Mouse (Mus musculus): ENCODE measurements around the gene Ddah1. TPM values are rescaled to one million over a fixed set of nuclear protein-coding genes. Genes with fewer than 3 reads are reported as not detected.

Gene Ddah1
- polyA plus RNA-seq, 1 experiment from 2014 or later, result 22.4 TPM

DNA sequence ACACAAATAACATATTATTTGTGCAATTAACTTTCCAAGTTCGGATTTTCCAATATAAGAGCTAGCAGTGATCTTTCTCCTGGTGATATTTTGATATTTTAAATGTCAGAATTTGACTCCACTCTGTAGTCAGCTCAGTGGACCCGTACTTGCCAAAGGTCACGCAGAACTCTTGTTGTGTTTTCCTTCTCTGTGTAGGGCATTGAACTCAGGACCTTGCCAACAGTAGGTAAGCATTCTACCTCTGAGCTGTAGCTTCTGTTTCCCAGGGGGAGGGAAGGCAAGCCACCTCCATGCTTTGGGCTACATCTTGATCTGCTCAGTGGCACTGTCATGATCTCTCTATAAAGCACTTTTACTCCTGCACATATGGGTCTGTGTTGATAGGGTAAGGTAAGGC lies 2.1 kb downstream of the Ddah1 start:
- H3K4me3 ChIP-seq (ENCODE audit: low read length), result no peak overlapping the region
- H3K4me2 ChIP-seq (ENCODE audit: low read depth, low read length), result no peak overlapping the region
- H3K27me3 ChIP-seq (ENCODE audit: control insufficient read depth, insufficient read depth, low read depth, low read length), result peaks cover 2% of the 10 kb centered on the region; the same call in 1 of the 2 replicates
- no peaks in the 10 kb centered on the region for H3K36me3 ChIP-seq (ENCODE audit: control insufficient read depth, insufficient read depth, low read length)
- H3K27ac ChIP-seq (ENCODE audit: low read length), result no peak overlapping the region
- no peak overlapping the region for H3K9ac ChIP-seq (ENCODE audit: low read length)
- no peak for ATAC-seq (ENCODE audit: low read depth)
- WGBS, result 91% methylated on average over 3 of the region's 3 CpGs
- H3K4me1 ChIP-seq (replicated peaks; ENCODE audit: control insufficient read depth, insufficient read depth, low read length), result peaks cover 10% of the 10 kb centered on the region
- no peaks in the 10 kb centered on the region for H3K9me3 ChIP-seq (ENCODE audit: control insufficient read depth, low read length)

DNA sequence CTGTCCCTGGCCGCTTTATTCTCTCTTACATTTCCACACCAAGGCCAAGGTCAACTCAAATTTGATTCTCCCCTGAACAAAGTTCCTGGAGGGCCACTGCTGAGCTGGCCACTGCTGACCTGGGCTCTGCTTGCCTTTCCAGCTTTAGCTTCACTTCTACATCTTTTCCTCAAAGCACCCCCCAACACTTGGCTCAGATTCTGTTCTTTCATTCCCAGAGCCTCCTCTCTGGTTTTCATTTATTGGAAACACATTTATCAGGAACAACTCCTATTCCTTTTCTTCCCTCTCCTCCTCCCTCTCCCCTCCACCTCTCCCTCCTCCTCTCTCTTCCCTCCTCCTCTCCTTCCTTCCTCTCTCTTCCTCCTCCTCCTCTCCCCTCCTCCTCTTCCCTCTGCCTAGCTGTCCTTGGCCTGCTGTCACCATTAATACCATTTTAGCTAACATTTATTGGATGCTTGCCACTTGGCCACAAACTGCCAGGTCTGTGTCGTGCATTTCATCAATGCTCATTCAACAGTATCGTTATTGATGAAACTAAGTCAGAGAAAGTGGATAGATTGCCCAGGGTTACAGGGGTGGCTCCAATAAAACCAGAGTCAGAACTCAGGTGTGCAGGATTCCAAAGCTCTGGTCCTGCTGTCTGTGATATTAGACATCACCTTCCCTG lies 3.2 kb downstream of the Ddah1 start:
- H3K36me3 ChIP-seq (ENCODE audit: control insufficient read depth, insufficient read depth, low read length), result no peaks in the 10 kb centered on the region
- H3K4me2 ChIP-seq (ENCODE audit: low read depth, low read length), result no peak overlapping the region
- peaks cover 2% of the 10 kb centered on the region; the same call in 1 of the 2 replicates for H3K27me3 ChIP-seq (ENCODE audit: control insufficient read depth, insufficient read depth, low read depth, low read length)
- no peak overlapping the region for H3K9ac ChIP-seq (ENCODE audit: low read length)
- WGBS, result 61% methylated on average over 3 of the region's 3 CpGs
- peaks cover 10% of the 10 kb centered on the region for H3K4me1 ChIP-seq (replicated peaks; ENCODE audit: control insufficient read depth, insufficient read depth, low read length)
- no peaks in the 10 kb centered on the region for H3K9me3 ChIP-seq (ENCODE audit: control insufficient read depth, low read length)
- H3K27ac ChIP-seq (ENCODE audit: low read length), result no peak overlapping the region
- H3K4me3 ChIP-seq (ENCODE audit: low read length), result no peak overlapping the region
- no peak for ATAC-seq (ENCODE audit: low read depth)

DNA sequence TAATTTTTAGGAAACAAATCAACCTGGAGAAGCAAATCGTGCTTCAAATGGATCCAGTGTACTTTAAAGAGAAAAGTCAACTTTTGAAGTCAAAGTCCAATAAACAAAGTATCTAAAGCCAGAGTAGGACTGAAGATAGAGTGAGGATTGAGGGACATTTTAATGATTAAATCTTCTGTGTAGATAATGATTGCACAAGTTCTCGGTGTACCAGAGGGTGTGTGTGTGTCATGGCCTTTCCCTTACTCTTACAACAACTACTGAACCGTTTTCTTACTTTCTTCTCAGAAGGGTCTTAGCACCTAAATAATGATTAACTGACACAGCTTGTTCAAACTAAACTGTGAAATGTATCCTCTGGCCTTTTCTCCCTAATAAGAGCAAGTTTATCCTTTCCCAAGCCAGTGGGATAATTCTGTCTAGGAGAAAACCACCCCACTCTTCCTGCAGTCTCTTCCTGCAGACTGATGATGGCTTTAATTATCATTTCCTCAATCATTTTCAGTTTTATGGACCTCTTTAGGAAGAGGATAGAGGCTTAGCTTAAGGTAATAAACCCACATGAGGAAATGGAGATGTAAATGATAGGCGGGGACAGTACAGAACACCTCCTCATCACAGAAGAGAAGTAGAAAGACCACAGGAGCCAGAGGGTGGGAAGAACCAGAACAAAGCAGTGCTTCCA lies 4.6 kb downstream of the Ddah1 start:
- Histone ChIP-seq H3K4me1 (replicated peaks; ENCODE audit: control insufficient read depth, insufficient read depth, low read length) (peaks cover 10% of the 10 kb centered on the region), H3K27ac (ENCODE audit: low read length) (no peak overlapping the region)
- WGBS, result 63% methylated on average over 4 of the region's 4 CpGs

DNA sequence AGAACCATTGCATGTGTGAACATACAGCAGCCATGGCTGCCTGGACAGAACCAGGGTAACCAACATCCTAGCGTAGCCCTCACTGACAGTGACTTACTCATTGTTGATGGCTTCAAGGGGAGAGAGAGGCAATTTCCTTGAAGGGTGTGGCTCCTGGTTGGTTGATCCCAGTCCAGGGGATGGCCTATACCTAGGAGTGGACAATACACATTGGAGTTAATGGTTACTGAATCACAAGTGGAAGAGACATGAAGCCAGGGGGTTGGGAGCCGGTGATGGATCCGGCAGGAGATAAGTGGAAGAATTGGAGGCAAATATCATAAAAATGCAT lies 5.1 kb downstream of the Ddah1 start:
- Histone ChIP-seq H3K9ac (ENCODE audit: low read length) (no peak overlapping the region), H3K27ac (ENCODE audit: low read length) (no peak overlapping the region), H3K4me3 (ENCODE audit: low read length) (no peak overlapping the region), H3K4me2 (ENCODE audit: low read depth, low read length) (no peak overlapping the region), H3K27me3 (ENCODE audit: control insufficient read depth, insufficient read depth, low read depth, low read length) (no peaks in the 10 kb centered on the region), H3K9me3 (ENCODE audit: control insufficient read depth, low read length) (no peaks in the 10 kb centered on the region), H3K36me3 (ENCODE audit: control insufficient read depth, insufficient read depth, low read length) (no peaks in the 10 kb centered on the region), H3K4me1 (replicated peaks; ENCODE audit: control insufficient read depth, insufficient read depth, low read length) (peaks cover 6% of the 10 kb centered on the region)
- ATAC-seq (ENCODE audit: low read depth), result no peak
- 92% methylated on average over 3 of the region's 3 CpGs for WGBS

More for the DNA sequence above, 4.6 kb downstream of the Ddah1 start:
- Histone ChIP-seq H3K27me3 (ENCODE audit: control insufficient read depth, insufficient read depth, low read depth, low read length) (0 out of 2 replicates have a peak, but pooled peaks cover 2% of the 10 kb centered on the region), H3K36me3 (ENCODE audit: control insufficient read depth, insufficient read depth, low read length) (no peaks in the 10 kb centered on the region), H3K4me2 (ENCODE audit: low read depth, low read length) (no peak overlapping the region), H3K9ac (ENCODE audit: low read length) (no peak overlapping the region), H3K9me3 (ENCODE audit: control insufficient read depth, low read length) (no peaks in the 10 kb centered on the region), H3K4me3 (ENCODE audit: low read length) (no peak overlapping the region)
- no peak for ATAC-seq (ENCODE audit: low read depth)

DNA sequence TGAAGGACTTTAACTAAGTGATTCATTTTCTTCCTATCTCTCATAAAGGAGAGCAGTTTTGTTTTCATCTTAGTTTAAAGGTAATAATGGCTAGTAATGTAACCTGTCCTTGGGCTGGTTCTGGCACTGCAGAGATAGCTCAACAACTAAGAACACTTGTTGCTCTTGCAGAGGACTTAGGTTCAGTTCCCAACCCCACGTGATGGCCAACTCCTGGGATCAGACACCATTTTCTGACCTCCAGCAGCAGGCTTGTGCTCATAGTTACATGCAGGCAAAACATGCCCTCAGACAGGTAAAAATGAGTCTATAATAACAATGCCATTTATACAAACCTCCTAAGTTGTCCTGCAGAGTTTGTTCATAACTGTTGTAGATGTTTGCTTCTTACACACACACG lies 5.9 kb downstream of the Ddah1 start:
- Histone ChIP-seq H3K4me1 (replicated peaks; ENCODE audit: control insufficient read depth, insufficient read depth, low read length) (peaks cover under 1% of the 10 kb centered on the region), H3K9me3 (ENCODE audit: control insufficient read depth, low read length) (no peaks in the 10 kb centered on the region), H3K27me3 (ENCODE audit: control insufficient read depth, insufficient read depth, low read depth, low read length) (no peaks in the 10 kb centered on the region), H3K4me3 (ENCODE audit: low read length) (no peak overlapping the region), H3K9ac (ENCODE audit: low read length) (no peak overlapping the region), H3K36me3 (ENCODE audit: control insufficient read depth, insufficient read depth, low read length) (no peaks in the 10 kb centered on the region), H3K27ac (ENCODE audit: low read length) (no peak overlapping the region), H3K4me2 (ENCODE audit: low read depth, low read length) (no peak overlapping the region)
- WGBS, result 85% methylated on average over 2 of the region's 2 CpGs
- no peak for ATAC-seq (ENCODE audit: low read depth)

DNA sequence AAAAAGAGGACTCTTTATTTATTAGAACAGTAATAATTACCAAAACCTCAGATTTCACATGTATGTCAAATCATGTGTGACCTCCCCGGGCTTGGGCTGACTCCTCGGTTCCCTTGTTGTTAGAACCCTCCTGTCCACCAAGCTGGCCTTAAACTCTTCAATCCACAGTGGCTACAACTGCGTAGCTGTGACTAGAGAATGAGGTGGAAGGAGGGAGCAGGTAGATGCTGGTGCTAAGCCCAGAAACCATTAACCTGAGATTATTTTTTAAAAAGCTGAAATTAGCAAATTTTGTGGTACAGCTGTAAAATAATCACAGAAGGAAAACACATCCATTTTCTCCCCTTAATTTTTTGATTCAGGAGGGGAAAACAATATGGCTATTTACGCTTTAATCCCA lies 10.0 kb downstream of the Ddah1 start:
- H3K4me3 ChIP-seq (ENCODE audit: low read length), result no peak overlapping the region
- WGBS, result 92% methylated on average over 4 of the region's 4 CpGs
- H3K9ac ChIP-seq (ENCODE audit: low read length), result no peak overlapping the region
- H3K4me2 ChIP-seq (ENCODE audit: low read depth, low read length), result no peak overlapping the region
- no peak for ATAC-seq (ENCODE audit: low read depth)
- no peaks in the 10 kb centered on the region for H3K4me1 ChIP-seq (replicated peaks; ENCODE audit: control insufficient read depth, insufficient read depth, low read length)
- H3K27me3 ChIP-seq (ENCODE audit: control insufficient read depth, insufficient read depth, low read depth, low read length), result no peaks in the 10 kb centered on the region
- no peaks in the 10 kb centered on the region for H3K36me3 ChIP-seq (ENCODE audit: control insufficient read depth, insufficient read depth, low read length)
- no peak overlapping the region for H3K27ac ChIP-seq (ENCODE audit: low read length)
- no peaks in the 10 kb centered on the region for H3K9me3 ChIP-seq (ENCODE audit: control insufficient read depth, low read length)

DNA sequence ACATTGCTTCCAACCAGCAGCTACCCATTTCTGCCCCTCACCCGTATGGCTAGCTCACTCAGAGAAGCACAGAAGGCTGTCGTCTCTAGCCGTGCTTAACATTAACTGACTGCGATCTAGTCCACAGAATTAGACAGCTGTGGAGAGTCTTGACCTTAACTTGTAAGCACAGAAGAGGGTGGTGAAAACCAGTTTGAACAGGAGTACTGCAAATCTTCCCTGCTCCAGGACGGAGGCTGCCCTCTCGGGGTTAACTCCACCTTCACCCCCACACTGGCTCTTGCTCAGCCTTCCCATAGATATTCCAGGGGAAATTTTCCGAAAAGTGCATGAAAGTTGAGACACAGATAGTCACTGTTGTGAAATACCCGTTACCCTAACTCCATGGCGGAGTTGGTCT lies 14.9 kb downstream of the Ddah1 start:
- no peak overlapping the region for H3K4me3 ChIP-seq (ENCODE audit: low read length)
- no peaks in the 10 kb centered on the region for H3K9me3 ChIP-seq (ENCODE audit: control insufficient read depth, low read length)
- no peaks in the 10 kb centered on the region for H3K4me1 ChIP-seq (replicated peaks; ENCODE audit: control insufficient read depth, insufficient read depth, low read length)
- H3K27ac ChIP-seq (ENCODE audit: low read length), result no peak overlapping the region
- H3K9ac ChIP-seq (ENCODE audit: low read length), result no peak overlapping the region
- WGBS, result 77% methylated on average over 9 of the region's 9 CpGs
- no peaks in the 10 kb centered on the region for H3K27me3 ChIP-seq (ENCODE audit: control insufficient read depth, insufficient read depth, low read depth, low read length)
- H3K4me2 ChIP-seq (ENCODE audit: low read depth, low read length), result no peak overlapping the region
- no peaks in the 10 kb centered on the region for H3K36me3 ChIP-seq (ENCODE audit: control insufficient read depth, insufficient read depth, low read length)
- no peak for ATAC-seq (ENCODE audit: low read depth)

DNA sequence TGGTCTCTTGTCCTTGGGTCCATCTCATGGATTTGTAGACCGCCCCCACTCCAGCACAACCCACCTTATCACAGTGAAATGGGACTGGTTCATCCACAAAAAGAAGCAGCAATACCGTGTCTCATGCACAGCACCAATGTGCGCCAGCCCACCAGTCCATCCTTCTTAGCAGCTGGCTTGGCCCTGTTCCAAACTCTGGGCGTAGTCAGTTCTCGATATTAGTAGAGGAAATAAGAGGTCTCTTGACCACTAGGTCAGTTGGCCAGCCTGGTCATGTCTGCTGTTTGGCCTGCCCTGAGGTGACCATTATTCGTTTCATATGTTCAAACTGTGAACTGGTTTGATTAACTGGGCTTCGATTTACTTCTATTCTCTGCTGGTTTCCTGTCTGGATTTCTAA lies 15.9 kb downstream of the Ddah1 start:
- Histone ChIP-seq H3K9ac (ENCODE audit: low read length) (no peak overlapping the region), H3K9me3 (ENCODE audit: control insufficient read depth, low read length) (no peaks in the 10 kb centered on the region), H3K36me3 (ENCODE audit: control insufficient read depth, insufficient read depth, low read length) (no peaks in the 10 kb centered on the region), H3K27ac (ENCODE audit: low read length) (no peak overlapping the region), H3K4me1 (replicated peaks; ENCODE audit: control insufficient read depth, insufficient read depth, low read length) (no peaks in the 10 kb centered on the region; the same call in 1 of the 2 replicates), H3K27me3 (ENCODE audit: control insufficient read depth, insufficient read depth, low read depth, low read length) (no peaks in the 10 kb centered on the region), H3K4me2 (ENCODE audit: low read depth, low read length) (no peak overlapping the region), H3K4me3 (ENCODE audit: low read length) (no peak overlapping the region)
- 73% methylated on average over 7 of the region's 7 CpGs for WGBS
- peak; percentile 32; the same call in 1 of the 2 replicates for ATAC-seq (ENCODE audit: low read depth)

DNA sequence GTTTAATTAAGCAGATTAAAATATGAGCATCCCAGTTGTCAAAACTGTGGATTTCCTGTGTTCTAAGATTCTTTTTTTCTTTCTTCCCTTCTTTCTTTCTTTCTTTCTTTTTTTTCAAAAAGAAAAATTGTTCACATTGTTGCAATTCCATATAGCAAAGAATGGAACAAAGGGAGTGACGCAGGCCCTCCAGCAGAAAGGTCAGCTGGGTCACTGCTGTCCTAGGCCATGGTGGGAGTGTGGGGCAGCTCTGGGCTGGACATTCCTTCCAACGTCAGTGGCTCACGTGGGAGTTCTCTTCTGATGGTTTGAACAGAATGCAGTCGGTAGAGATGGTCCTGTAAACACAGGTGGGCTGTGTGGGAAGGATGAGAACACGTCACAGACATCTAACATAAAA lies 16.8 kb downstream of the Ddah1 start:
- no peak for ATAC-seq (ENCODE audit: low read depth)
- H3K4me1 ChIP-seq (replicated peaks; ENCODE audit: control insufficient read depth, insufficient read depth, low read length), result no peaks in the 10 kb centered on the region; the same call in 1 of the 2 replicates
- H3K27ac ChIP-seq (ENCODE audit: low read length), result no peak overlapping the region
- H3K9ac ChIP-seq (ENCODE audit: low read length), result no peak overlapping the region
- no peaks in the 10 kb centered on the region for H3K27me3 ChIP-seq (ENCODE audit: control insufficient read depth, insufficient read depth, low read depth, low read length)
- H3K9me3 ChIP-seq (ENCODE audit: control insufficient read depth, low read length), result no peaks in the 10 kb centered on the region
- no peak overlapping the region for H3K4me3 ChIP-seq (ENCODE audit: low read length)
- 55% methylated on average over 5 of the region's 5 CpGs for WGBS
- no peaks in the 10 kb centered on the region for H3K36me3 ChIP-seq (ENCODE audit: control insufficient read depth, insufficient read depth, low read length)
- no peak overlapping the region for H3K4me2 ChIP-seq (ENCODE audit: low read depth, low read length)
